Mouse (Mus musculus): Measurements from ENCODE around the gene Fndc8. TPM values are rescaled to one million over a fixed set of nuclear protein-coding genes. Genes with fewer than 3 reads are reported as not detected.

Gene Fndc8
- total RNA-seq, 2 experiments from 2014 or later = not detected

- DNase-seq (ENCODE audit: low spot score in 2 of 2) = no peak
Observed at GRCm38 (mm10) chr11:82867956-82868355, 24.0 kb upstream of the Fndc8 start.

- no peak for DNase-seq (ENCODE audit: low spot score in 2 of 2)
Observed at GRCm38 (mm10) chr11:82869506-82870172, 22.3 kb upstream of the Fndc8 start.

- DNase-seq (ENCODE audit: low spot score in 2 of 2) = peak in 1 of 2 experiments; percentile 41
Observed at GRCm38 (mm10) chr11:82870173-82871030, 21.5 kb upstream of the Fndc8 start.

GRCm38 (mm10) chr11:82871031-82871446, 20.9 kb upstream of the Fndc8 start, which contains the start of gene Rffl:
Rffl (minus strand) TSS chr11:82871210.
- DNase-seq (ENCODE audit: low spot score in 2 of 2) = peak; percentile 93 to 98

- no peak for DNase-seq (ENCODE audit: low spot score in 2 of 2)
Observed at GRCm38 (mm10) chr11:82874924-82875323, 17.0 kb upstream of the Fndc8 start.

GRCm38 (mm10) chr11:82875631-82876030, 16.3 kb upstream of the Fndc8 start:
- DNase-seq (ENCODE audit: low spot score in 2 of 2) = no peak

GRCm38 (mm10) chr11:82877726-82878344, 14.1 kb upstream of the Fndc8 start:
- DNase-seq (ENCODE audit: low spot score in 2 of 2) = no peak

- DNase-seq (ENCODE audit: low spot score in 2 of 2) = no peak
Observed at GRCm38 (mm10) chr11:82883180-82883579, 8.7 kb upstream of the Fndc8 start.

- no peak for DNase-seq (ENCODE audit: low spot score in 2 of 2)
Observed at GRCm38 (mm10) chr11:82886559-82886958, 5.4 kb upstream of the Fndc8 start.

- no peak for DNase-seq (ENCODE audit: low spot score in 2 of 2)
Observed at GRCm38 (mm10) chr11:82888491-82888946, 3.4 kb upstream of the Fndc8 start.

- no peak for DNase-seq (ENCODE audit: low spot score in 2 of 2)
Observed at GRCm38 (mm10) chr11:82889524-82890341, 2.2 kb upstream of the Fndc8 start.

GRCm38 (mm10) chr11:82890342-82890762, 1.6 kb upstream of the Fndc8 start, which contains the start of gene Rad51d:
Rad51d (minus strand) TSS chr11:82890614.
- DNase-seq (ENCODE audit: low spot score in 2 of 2) = peak; percentile 92 to 94

GRCm38 (mm10) chr11:82897478-82897877, 5.6 kb downstream of the Fndc8 start:
- DNase-seq (ENCODE audit: low spot score in 2 of 2) = no peak

GRCm38 (mm10) chr11:82899720-82900119, 7.8 kb downstream of the Fndc8 start:
- DNase-seq (ENCODE audit: low spot score in 2 of 2) = no peak

- no peak for DNase-seq (ENCODE audit: low spot score in 2 of 2)
Observed at GRCm38 (mm10) chr11:82901606-82902310, 9.8 kb downstream of the Fndc8 start.

GRCm38 (mm10) chr11:82904952-82905351, 13.0 kb downstream of the Fndc8 start:
- no peak for DNase-seq (ENCODE audit: low spot score in 2 of 2)

- DNase-seq (ENCODE audit: low spot score in 2 of 2) = no peak
Observed at GRCm38 (mm10) chr11:82905816-82906215, 13.9 kb downstream of the Fndc8 start.

- DNase-seq (ENCODE audit: low spot score in 2 of 2) = peak; percentile 93 to 98
Observed at GRCm38 (mm10) chr11:82907651-82908607, 16.0 kb downstream of the Fndc8 start, which contains the start of gene Nle1. Nle1 (minus strand) TSS chr11:82908411.

GRCm38 (mm10) chr11:82908608-82908989, 16.7 kb downstream of the Fndc8 start:
- no peak for DNase-seq (ENCODE audit: low spot score in 2 of 2)
